Mouse (Mus musculus) olfactory bulb, adult 2 months (tissue): ENCODE data around the gene 1700024P04Rik. TPM values are rescaled to one million over a fixed set of nuclear protein-coding genes. Genes with fewer than 3 reads are reported as not detected.

Experiments used
- H3K27ac ChIP-seq: fragments of 200-500 bp; 2 replicates; pipeline ENCODE4 v1.5.1; 2012; ENCODE audit warnings: low read depth, low read length; ENCODE audit not compliant: insufficient read depth
- H3K4me1 ChIP-seq: fragments of 200-500 bp; 2 replicates; pipeline ENCODE4 v1.6.1; 2012; ENCODE audit warnings: low read length; ENCODE audit not compliant: control insufficient read depth, insufficient read depth
- H3K4me3 ChIP-seq: fragments of 200-500 bp; 2 replicates; pipeline ENCODE4 v1.5.1; 2012; ENCODE audit warnings: mild to moderate bottlenecking, low read depth, low read length, moderate library complexity; ENCODE audit not compliant: insufficient read depth
- CTCF ChIP-seq: fragments of 200-500 bp; IDR thresholded peaks from 2 replicates; pipeline ENCODE4 v1.5.1; 2012; ENCODE audit warnings: low read depth, mild to moderate bottlenecking, low read length, moderate library complexity; ENCODE audit not compliant: insufficient read depth
- POLR2A ChIP-seq: fragments of 200-500 bp; IDR thresholded peaks from 2 replicates; pipeline ENCODE4 v1.6.1; 2012; ENCODE audit warnings: mild to moderate bottlenecking, low read depth, low read length, moderate library complexity; ENCODE audit not compliant: insufficient read depth
- WGBS: fragments of 180-500 bp; shearing (Covaris S2); methylation state at CpG from one replicate; pipeline ENCODE4 v1.1.7; 2018; 5-methylcytosine and 5-hydroxymethylcytosine counted together
- polyA plus RNA-seq: library from polyadenylated mRNA; stranded (reverse); fragments of >200 nt; gene quantifications from 2 replicates; pipeline ENCODE4 v1.2.4, GENCODE M21; 2012; ENCODE audit warnings: low replicate concordance; ENCODE audit not compliant: missing spikeins, insufficient read depth, insufficient read length

1700024P04Rik gene
- polyA plus RNA-seq, 1 experiment: not detected

- TF ChIP-seq POLR2A (no peak), CTCF (no peak)
- H3K4me3 ChIP-seq: no peak overlapping the region
- H3K27ac ChIP-seq: no peak overlapping the region
- peaks cover 2% of the 10 kb centered on the region; the same call in 1 of the 2 replicates for H3K4me1 ChIP-seq
- WGBS: 57% methylated on average over 7 of the region's 7 CpGs
Observed at GRCm38 (mm10) chr13:98951951-98952350, 32.4 kb downstream of the 1700024P04Rik start.

- no peak for TF ChIP-seq POLR2A
- TF ChIP-seq CTCF: no peak
- Histone ChIP-seq H3K4me1 (no peaks in the 10 kb centered on the region), H3K27ac (no peak overlapping the region), H3K4me3 (no peak overlapping the region)
- 67% methylated on average over 4 of the region's 4 CpGs for WGBS
Observed at GRCm38 (mm10) chr13:98948146-98948545, 36.2 kb downstream of the 1700024P04Rik start.

GRCm38 (mm10) chr13:98946434-98946833 lies 37.9 kb downstream of the 1700024P04Rik start:
- WGBS: 91% methylated on average over 7 of the region's 7 CpGs
- H3K4me3 ChIP-seq: no peak overlapping the region
- no peak overlapping the region for H3K27ac ChIP-seq
- no peaks in the 10 kb centered on the region for H3K4me1 ChIP-seq
- no peak for TF ChIP-seq POLR2A
- TF ChIP-seq CTCF: no peak

GRCm38 (mm10) chr13:98945908-98946307 lies 38.5 kb downstream of the 1700024P04Rik start:
- no peak overlapping the region for H3K27ac ChIP-seq
- H3K4me1 ChIP-seq: no peaks in the 10 kb centered on the region
- TF ChIP-seq POLR2A: no peak
- no peak for TF ChIP-seq CTCF
- H3K4me3 ChIP-seq: no peak overlapping the region
- WGBS: 46% methylated on average over 3 of the region's 3 CpGs

- TF ChIP-seq POLR2A (no peak), CTCF (no peak)
- Histone ChIP-seq H3K27ac (no peak overlapping the region), H3K4me1 (no peaks in the 10 kb centered on the region), H3K4me3 (no peak overlapping the region)
- 94% methylated on average over 4 of the region's 4 CpGs for WGBS
Observed at GRCm38 (mm10) chr13:98945381-98945780, 39.0 kb downstream of the 1700024P04Rik start.

GRCm38 (mm10) chr13:98944620-98945081 lies 39.7 kb downstream of the 1700024P04Rik start:
- Histone ChIP-seq H3K4me1 (no peaks in the 10 kb centered on the region), H3K4me3 (no peak overlapping the region), H3K27ac (no peak overlapping the region)
- whole genome bisulfite sequencing: 76% methylated on average over 7 of the region's 7 CpGs
- TF ChIP-seq CTCF: no peak
- no peak for TF ChIP-seq POLR2A

GRCm38 (mm10) chr13:98942360-98942759 lies 42.0 kb downstream of the 1700024P04Rik start:
- Histone ChIP-seq H3K4me1 (no peaks in the 10 kb centered on the region), H3K27ac (no peak overlapping the region), H3K4me3 (no peak overlapping the region)
- 73% methylated on average over 6 of the region's 6 CpGs for WGBS
- TF ChIP-seq CTCF (no peak), POLR2A (no peak)

GRCm38 (mm10) chr13:98941829-98942343 lies 42.5 kb downstream of the 1700024P04Rik start:
- TF ChIP-seq CTCF: no peak
- TF ChIP-seq POLR2A: no peak
- H3K4me1 ChIP-seq: no peaks in the 10 kb centered on the region
- no peak overlapping the region for H3K4me3 ChIP-seq
- no peak overlapping the region for H3K27ac ChIP-seq
- WGBS: 85% methylated on average over 7 of the region's 7 CpGs

- Histone ChIP-seq H3K4me1 (no peaks in the 10 kb centered on the region), H3K4me3 (no peak overlapping the region), H3K27ac (no peak overlapping the region)
- TF ChIP-seq CTCF: no peak
- no peak for TF ChIP-seq POLR2A
- 65% methylated on average over 6 of the region's 6 CpGs for WGBS
Observed at GRCm38 (mm10) chr13:98937108-98937507, 47.3 kb downstream of the 1700024P04Rik start.

Other genes starting within 250 kb of the 1700024P04Rik start
- gene Fcho2, start 169.1 kb downstream of the 1700024P04Rik start, polyA plus RNA-seq: not detected in 2 replicates
- gene Tnpo1, start 58.2 kb downstream of the 1700024P04Rik start, polyA plus RNA-seq: 108 TPM in 1 of 2 replicates, not detected in the other
- not detected in 2 replicates for gene Zfp366, start 200.3 kb upstream of the 1700024P04Rik start, polyA plus RNA-seq